Mouse (Mus musculus) limb, embryonic 15.5 days (tissue): ENCODE results near the gene Rai14. TPM values are rescaled to one million over a fixed set of nuclear protein-coding genes. Genes with fewer than 3 reads are reported as not detected.
A peak's percentile ranks its signal among the peaks of the same experiment; 100 is the strongest.

Experiments
- ATAC-seq: fragments of 200-750 bp; cut with Nextera tagmentation; 2 replicates; pipeline ENCODE4 v1.8.0; 2017; ENCODE audit warnings: low read depth, moderate TSS enrichment; ENCODE audit not compliant: insufficient number of reproducible peaks, low FRiP score, low TSS enrichment
- H3K27ac ChIP-seq: fragments of 300-500 bp; sonication (generic); 2 replicates; pipeline ENCODE4 v1.5.1; 2015; ENCODE audit warnings: moderate library complexity, mild to moderate bottlenecking, inconsistent platforms
- H3K27me3 ChIP-seq: fragments of 300-500 bp; sonication (generic); 2 replicates; pipeline ENCODE4 v1.6.1; 2015; ENCODE audit warnings: inconsistent platforms
- H3K36me3 ChIP-seq: fragments of 300-500 bp; sonication (generic); 2 replicates; pipeline ENCODE4 v1.6.1; 2015; ENCODE audit warnings: inconsistent platforms
- H3K4me1 ChIP-seq: fragments of 300-500 bp; sonication (generic); 2 replicates; pipeline ENCODE4 v1.6.1; 2015; ENCODE audit warnings: inconsistent platforms
- H3K4me2 ChIP-seq: fragments of 300-500 bp; sonication (generic); 2 replicates; pipeline ENCODE4 v1.6.1; 2015; ENCODE audit warnings: mild to moderate bottlenecking, inconsistent platforms
- H3K4me3 ChIP-seq: fragments of 300-500 bp; sonication (generic); 2 replicates; pipeline ENCODE4 v1.5.1; 2015; ENCODE audit warnings: mild to moderate bottlenecking, inconsistent platforms
- H3K9ac ChIP-seq: fragments of 300-500 bp; sonication (generic); 2 replicates; pipeline ENCODE4 v1.6.1; 2015; ENCODE audit warnings: inconsistent platforms
- H3K9me3 ChIP-seq: fragments of 300-500 bp; sonication (generic); 2 replicates; pipeline ENCODE4 v1.6.1; 2016; ENCODE audit warnings: inconsistent platforms
- WGBS: fragments of 180-500 bp; shearing (Covaris S2); methylation state at CpG from one replicate; pipeline ENCODE4 v1.1.7; 2015; 5-methylcytosine and 5-hydroxymethylcytosine counted together
- polyA plus RNA-seq: library from polyadenylated mRNA; unstranded; fragments of >200 nt; fragmentation: Nextera tagmentation; extraction: Ambion mirVana; gene quantifications from 2 replicates; pipeline ENCODE4 v1.2.1, GENCODE M21; 2015

The Rai14 gene
- polyA plus RNA-seq, 1 experiment from 2014 or later = 56.9 TPM

DNA sequence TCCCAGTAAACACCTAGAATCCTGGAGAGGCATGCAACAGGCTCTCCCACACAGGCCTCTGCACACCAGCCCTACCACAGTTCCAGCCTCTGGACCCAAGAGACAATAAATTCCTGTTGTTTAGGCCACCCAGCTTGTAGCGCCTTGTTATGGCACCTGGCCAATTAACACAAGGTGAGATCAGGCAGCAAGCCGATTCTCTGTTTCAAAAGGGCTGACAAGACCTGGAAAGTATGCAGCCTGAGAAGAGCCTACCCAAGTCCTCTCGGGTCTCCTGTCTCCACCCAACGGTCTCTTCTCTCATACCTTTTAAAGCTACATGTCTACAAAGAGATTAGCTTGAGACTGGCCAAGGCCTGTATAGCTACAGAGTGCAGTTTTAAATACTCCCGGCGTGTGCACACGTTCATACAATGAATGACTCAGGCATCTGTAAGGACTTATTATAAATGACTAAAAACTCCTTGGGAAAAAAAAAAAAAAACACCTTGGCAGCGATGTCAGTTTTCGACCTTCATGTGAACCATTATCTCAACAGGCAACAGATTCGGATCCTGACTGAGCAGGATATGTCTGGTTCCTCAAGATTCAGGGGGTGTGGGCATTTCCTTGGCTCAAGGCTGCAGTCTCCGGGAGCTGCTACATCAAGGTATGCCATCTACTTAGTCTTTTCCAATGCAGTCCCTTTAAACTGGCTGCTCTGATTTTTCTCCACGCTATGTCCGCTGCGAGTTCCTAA lies 28.6 kb downstream of the Rai14 start:
- Histone ChIP-seq H3K9me3 (no peaks in the 10 kb centered on the region), H3K9ac (no peak overlapping the region), H3K4me3 (no peak overlapping the region), H3K4me1 (peaks cover 56% of the 10 kb centered on the region), H3K36me3 (no peaks in the 10 kb centered on the region; the same call in 1 of the 2 replicates), H3K27me3 (no peaks in the 10 kb centered on the region), H3K27ac (peak overlapping the region; percentile 79), H3K4me2 (no peak overlapping the region)
- 39% methylated on average over 14 of the region's 14 CpGs for WGBS
- ATAC-seq = peak; percentile 64; the same call in 1 of the 2 replicates

DNA sequence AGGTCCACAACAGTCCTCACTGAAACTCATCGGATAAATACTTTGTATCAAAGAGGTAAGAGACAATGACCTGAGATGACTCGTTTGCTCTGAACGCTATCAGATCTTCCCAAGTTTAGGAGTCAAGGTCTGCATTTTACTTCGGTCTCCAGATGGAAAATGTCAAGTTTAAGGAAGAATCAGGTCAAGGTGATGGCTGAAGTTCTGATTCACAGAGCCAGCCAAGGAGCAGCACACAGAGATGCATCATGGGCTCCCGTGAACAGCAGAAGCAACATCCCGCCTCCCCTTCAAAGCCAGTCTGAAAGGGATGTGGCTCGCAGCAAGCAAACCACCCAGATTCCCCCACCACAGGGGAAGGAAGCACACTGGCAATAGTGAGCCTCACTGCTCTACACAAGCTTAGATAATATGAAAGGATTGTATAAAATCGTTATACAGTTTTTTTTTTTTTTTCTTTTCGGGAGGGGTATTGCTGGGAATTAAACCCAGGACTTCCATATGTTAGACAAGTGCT lies 30.7 kb downstream of the Rai14 start:
- no peak overlapping the region for H3K27ac ChIP-seq
- ATAC-seq = no peak

GRCm38 (mm10) chr15:10680514-10680913 lies 33.9 kb downstream of the Rai14 start:
- 68% methylated on average over 5 of the region's 5 CpGs for WGBS
- ATAC-seq = no peak
- no peak overlapping the region for H3K4me3 ChIP-seq
- H3K36me3 ChIP-seq = no peaks in the 10 kb centered on the region
- H3K4me2 ChIP-seq = no peak overlapping the region
- H3K27ac ChIP-seq = peak overlapping the region; percentile 64; the same call in 1 of the 2 replicates
- H3K9me3 ChIP-seq = no peaks in the 10 kb centered on the region
- H3K9ac ChIP-seq = no peak overlapping the region
- no peaks in the 10 kb centered on the region for H3K27me3 ChIP-seq
- H3K4me1 ChIP-seq = peaks cover 46% of the 10 kb centered on the region

More for the DNA sequence above, 30.7 kb downstream of the Rai14 start:
- Histone ChIP-seq H3K9me3 (no peaks in the 10 kb centered on the region), H3K4me2 (no peak overlapping the region), H3K36me3 (no peaks in the 10 kb centered on the region), H3K9ac (no peak overlapping the region), H3K4me1 (peaks cover 59% of the 10 kb centered on the region), H3K4me3 (no peak overlapping the region), H3K27me3 (no peaks in the 10 kb centered on the region)
- WGBS = 89% methylated on average over 9 of the region's 9 CpGs

DNA sequence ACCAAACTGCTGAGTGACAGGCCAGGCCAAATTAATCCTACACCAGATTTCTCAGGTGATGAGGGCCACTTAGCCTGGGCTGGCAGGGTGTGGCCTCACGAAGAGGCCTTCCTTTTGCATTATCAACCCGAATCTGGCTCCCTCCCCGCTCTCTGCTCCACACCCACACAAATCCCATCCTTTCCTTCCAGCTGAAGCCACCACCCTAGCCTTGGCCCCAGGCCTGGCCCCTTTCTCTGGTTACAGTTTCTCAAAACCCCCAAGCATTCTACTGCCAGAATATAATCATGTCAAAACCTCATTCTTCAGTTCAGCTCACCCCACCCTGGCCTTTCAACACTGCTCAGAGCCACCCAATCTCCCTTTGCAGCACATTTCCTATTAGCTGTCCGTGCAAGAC lies 34.9 kb downstream of the Rai14 start:
- peak; percentile 75 for ATAC-seq
- H3K27ac ChIP-seq = peak overlapping the region; percentile 64
- H3K4me2 ChIP-seq = no peak overlapping the region
- H3K4me1 ChIP-seq = peaks cover 40% of the 10 kb centered on the region
- WGBS = 46% methylated on average over 4 of the region's 4 CpGs
- no peaks in the 10 kb centered on the region for H3K36me3 ChIP-seq
- no peak overlapping the region for H3K4me3 ChIP-seq
- H3K9ac ChIP-seq = no peak overlapping the region
- H3K27me3 ChIP-seq = no peaks in the 10 kb centered on the region
- no peaks in the 10 kb centered on the region for H3K9me3 ChIP-seq

GRCm38 (mm10) chr15:10675801-10676200 lies 38.6 kb downstream of the Rai14 start:
- no peak for ATAC-seq
- Histone ChIP-seq H3K27me3 (no peaks in the 10 kb centered on the region), H3K27ac (no peak overlapping the region), H3K9me3 (no peaks in the 10 kb centered on the region), H3K4me1 (peaks cover 57% of the 10 kb centered on the region), H3K4me3 (no peak overlapping the region), H3K36me3 (no peaks in the 10 kb centered on the region), H3K9ac (no peak overlapping the region), H3K4me2 (no peak overlapping the region)
- 81% methylated on average over 5 of the region's 5 CpGs for WGBS

DNA sequence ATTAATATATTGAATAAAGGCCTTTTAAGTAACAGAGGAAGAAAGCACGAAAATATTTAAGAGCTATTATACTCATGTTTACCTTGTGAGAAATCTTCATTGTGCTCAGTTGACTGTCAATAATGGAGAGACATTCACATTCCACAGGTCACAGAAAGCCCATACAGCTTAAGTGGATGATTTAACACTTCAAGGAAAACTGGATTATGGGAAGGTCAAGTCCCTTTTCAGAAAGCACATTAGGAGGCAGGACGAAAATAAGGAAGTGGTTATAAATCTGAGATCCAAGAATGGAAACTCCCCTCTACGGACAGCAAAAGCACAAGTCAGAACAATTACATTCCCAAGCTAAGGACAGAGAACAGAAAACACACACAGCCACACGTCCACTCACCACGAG lies 41.5 kb downstream of the Rai14 start:
- no peaks in the 10 kb centered on the region for H3K36me3 ChIP-seq
- H3K27me3 ChIP-seq = no peaks in the 10 kb centered on the region
- no peak for ATAC-seq
- peaks cover 43% of the 10 kb centered on the region for H3K4me1 ChIP-seq
- 56% methylated on average over 5 of the region's 5 CpGs for WGBS
- H3K9ac ChIP-seq = no peak overlapping the region
- no peak overlapping the region; the same call in 1 of the 2 replicates for H3K27ac ChIP-seq
- no peak overlapping the region for H3K4me3 ChIP-seq
- no peak overlapping the region for H3K4me2 ChIP-seq
- no peaks in the 10 kb centered on the region for H3K9me3 ChIP-seq

GRCm38 (mm10) chr15:10671868-10672267 lies 42.6 kb downstream of the Rai14 start:
- Histone ChIP-seq H3K27ac (peak overlapping the region; percentile 76), H3K9ac (no peak overlapping the region), H3K4me3 (no peak overlapping the region), H3K36me3 (no peaks in the 10 kb centered on the region), H3K4me1 (peaks cover 43% of the 10 kb centered on the region), H3K9me3 (no peaks in the 10 kb centered on the region), H3K27me3 (no peaks in the 10 kb centered on the region), H3K4me2 (peak overlapping the region; percentile 3; the same call in 1 of the 2 replicates)
- peak; percentile 77 for ATAC-seq
- WGBS = 30% methylated on average over 4 of the region's 4 CpGs

GRCm38 (mm10) chr15:10670107-10670506 lies 44.3 kb downstream of the Rai14 start:
- no peak for ATAC-seq
- Histone ChIP-seq H3K4me2 (no peak overlapping the region), H3K9ac (no peak overlapping the region), H3K4me3 (no peak overlapping the region), H3K27ac (no peak overlapping the region), H3K9me3 (no peaks in the 10 kb centered on the region), H3K27me3 (no peaks in the 10 kb centered on the region), H3K4me1 (peaks cover 42% of the 10 kb centered on the region), H3K36me3 (no peaks in the 10 kb centered on the region)
- WGBS = 82% methylated on average over 7 of the region's 7 CpGs

DNA sequence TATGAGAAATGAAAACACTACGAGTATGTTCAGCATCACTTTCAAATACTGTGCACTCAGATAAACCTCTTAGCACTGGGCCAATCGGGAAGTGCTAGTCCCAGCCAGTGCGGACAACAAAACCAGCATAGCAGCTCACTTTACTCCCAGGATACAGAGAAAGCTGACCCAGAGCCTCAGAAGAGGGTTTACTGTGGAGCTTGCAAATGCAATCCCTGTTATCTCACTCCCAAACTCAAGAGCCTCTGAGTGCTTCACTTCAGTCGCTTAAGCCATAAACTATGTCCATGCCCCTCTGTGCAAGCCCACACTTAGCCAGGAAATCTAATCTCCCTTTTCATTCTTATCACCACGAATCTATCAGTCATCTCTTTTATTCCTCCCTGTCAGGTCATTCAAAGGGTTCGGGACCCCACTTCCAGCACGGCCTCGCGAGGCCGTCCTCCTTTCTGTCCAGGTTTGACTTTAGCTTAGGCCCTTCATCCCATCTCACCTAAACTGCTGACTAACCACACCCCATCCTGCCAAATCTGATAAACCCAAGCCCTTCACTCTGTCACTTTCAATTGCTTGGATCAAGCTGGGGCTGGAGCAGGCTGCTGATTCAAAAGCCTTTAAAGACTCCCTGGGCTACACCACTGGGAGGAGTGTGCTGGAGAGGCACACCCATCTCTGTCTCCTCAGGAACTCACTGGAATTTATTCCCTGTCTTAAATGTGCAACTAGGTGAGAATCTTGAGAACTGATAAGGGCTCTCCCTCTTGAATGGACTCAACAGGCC lies 46.1 kb downstream of the Rai14 start:
- ATAC-seq = no peak
- Histone ChIP-seq H3K36me3 (no peaks in the 10 kb centered on the region), H3K4me1 (peaks cover 37% of the 10 kb centered on the region), H3K9me3 (no peaks in the 10 kb centered on the region), H3K9ac (no peak overlapping the region), H3K27me3 (no peaks in the 10 kb centered on the region), H3K27ac (peak overlapping the region; percentile 9; the same call in 1 of the 2 replicates), H3K4me3 (no peak overlapping the region), H3K4me2 (no peak overlapping the region)
- WGBS = 57% methylated on average over 10 of the region's 10 CpGs

- Histone ChIP-seq H3K27ac (no peak overlapping the region), H3K27me3 (no peaks in the 10 kb centered on the region), H3K9ac (no peak overlapping the region), H3K4me3 (no peak overlapping the region), H3K36me3 (no peaks in the 10 kb centered on the region), H3K4me2 (no peak overlapping the region), H3K4me1 (peaks cover 30% of the 10 kb centered on the region), H3K9me3 (no peaks in the 10 kb centered on the region)
- ATAC-seq = no peak
- 78% methylated on average over 8 of the region's 8 CpGs for WGBS
These were observed 48.6 kb downstream of the Rai14 start for GRCm38 (mm10) chr15:10665816-10666215.

DNA sequence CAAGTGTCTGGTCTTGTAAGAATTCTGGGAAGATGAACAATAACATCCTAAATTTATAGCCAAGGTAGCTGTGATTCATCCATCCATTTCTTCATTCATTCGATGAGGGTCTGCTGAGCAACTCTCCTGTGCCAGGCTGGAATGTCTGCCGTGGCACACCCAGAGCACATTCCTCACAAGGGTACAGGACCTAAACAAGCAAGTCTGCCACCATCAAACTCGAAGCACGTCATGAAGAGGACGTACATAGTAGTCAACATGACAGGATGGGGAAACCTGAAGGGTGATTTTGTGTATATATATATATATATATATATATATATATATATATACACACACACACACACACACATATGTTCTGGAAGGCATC lies 49.9 kb downstream of the Rai14 start:
- H3K9ac ChIP-seq = no peak overlapping the region
- ATAC-seq = no peak
- H3K9me3 ChIP-seq = no peaks in the 10 kb centered on the region
- H3K4me2 ChIP-seq = no peak overlapping the region
- H3K27ac ChIP-seq = no peak overlapping the region
- H3K36me3 ChIP-seq = no peaks in the 10 kb centered on the region
- no peak overlapping the region for H3K4me3 ChIP-seq
- WGBS = 77% methylated on average over 5 of the region's 5 CpGs
- peaks cover 30% of the 10 kb centered on the region for H3K4me1 ChIP-seq
- H3K27me3 ChIP-seq = no peaks in the 10 kb centered on the region
